Mouse (Mus musculus): ENCODE results near the gene Gm4952. TPM values are rescaled to one million over a fixed set of nuclear protein-coding genes. Genes with fewer than 3 reads are reported as not detected.
A peak's percentile ranks its signal among the peaks of the same experiment; 100 is the strongest.

Gene Gm4952
- 0.12 TPM in 1 of 2 replicates, not detected in the other for polyA plus RNA-seq (2015; fragmentation: Nextera tagmentation; extraction: Ambion mirVana)

DNA sequence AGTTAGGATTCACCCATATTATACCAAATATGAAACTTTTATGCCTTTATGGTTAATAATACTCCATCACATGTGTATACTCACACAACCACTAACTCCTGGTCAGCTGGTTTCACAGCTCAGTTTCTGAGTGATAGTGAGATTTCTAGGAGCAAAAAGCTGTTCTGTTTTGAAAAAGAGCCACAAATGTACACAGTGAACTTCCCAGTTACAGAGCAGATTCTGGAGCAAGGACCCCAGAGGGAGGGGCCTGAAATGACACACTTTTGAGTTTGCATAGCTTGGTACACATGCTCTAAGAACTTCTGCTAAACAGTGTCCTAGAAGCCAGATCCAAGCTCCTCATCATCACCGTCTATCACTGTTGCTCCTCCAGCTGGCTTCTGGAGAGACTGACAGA, at the start of gene Gm4952:
Gm4952 (plus strand) TSS at position 301 of the 400 bp plus-strand sequence.
- DNase-seq (ENCODE audit: low spot score) = no peak

- no peak for DNase-seq (ENCODE audit: low spot score)
Measured at GRCm38 (mm10) chr19:12550005-12550942, 49.5 kb upstream of the Gm4952 start.

- DNase-seq (ENCODE audit: low spot score) = no peak
Measured at GRCm38 (mm10) chr19:12556293-12556692, 43.5 kb upstream of the Gm4952 start.

DNA sequence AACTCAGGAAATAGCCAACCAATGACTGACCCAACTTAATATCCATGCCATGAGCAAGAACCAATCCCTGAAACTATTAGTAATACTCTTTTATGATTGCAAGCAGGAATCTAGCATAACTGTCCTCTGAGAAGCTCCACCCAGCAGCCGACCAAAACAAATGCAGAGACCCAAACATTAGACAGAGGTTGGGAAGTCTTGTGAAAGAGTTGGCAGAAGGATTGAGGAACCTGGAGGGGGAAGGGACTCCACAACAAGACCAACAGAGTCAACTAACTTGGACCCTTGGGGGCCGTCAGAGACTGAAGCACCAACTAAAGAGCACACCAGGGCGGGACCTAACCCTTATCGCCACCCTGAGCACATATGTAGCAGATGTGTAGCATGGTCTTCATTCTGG, 41.6 kb upstream of the Gm4952 start:
- DNase-seq (ENCODE audit: low spot score) = no peak

DNA sequence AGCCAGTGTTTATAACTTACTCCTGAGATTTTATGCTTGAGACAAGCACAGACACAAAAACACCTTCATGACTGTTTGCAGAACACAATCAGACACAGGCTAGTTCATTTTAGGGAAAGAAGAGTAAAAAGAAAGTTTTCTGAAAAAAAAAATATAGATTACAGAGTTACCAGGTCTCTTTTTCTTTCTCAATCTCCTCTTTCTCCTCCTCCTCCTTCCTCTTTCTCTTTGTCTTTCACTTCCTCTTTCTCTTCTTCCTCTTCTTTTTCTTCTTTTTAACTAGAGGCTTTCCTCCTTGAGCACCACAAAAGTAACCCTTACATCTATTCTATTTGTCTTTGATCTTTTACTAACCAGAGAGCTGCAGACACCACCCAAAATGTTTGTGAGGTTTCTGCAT, 35.6 kb upstream of the Gm4952 start:
- no peak for DNase-seq (ENCODE audit: low spot score)

GRCm38 (mm10) chr19:12567011-12567410, 32.8 kb upstream of the Gm4952 start:
- no peak for DNase-seq (ENCODE audit: low spot score)

DNA sequence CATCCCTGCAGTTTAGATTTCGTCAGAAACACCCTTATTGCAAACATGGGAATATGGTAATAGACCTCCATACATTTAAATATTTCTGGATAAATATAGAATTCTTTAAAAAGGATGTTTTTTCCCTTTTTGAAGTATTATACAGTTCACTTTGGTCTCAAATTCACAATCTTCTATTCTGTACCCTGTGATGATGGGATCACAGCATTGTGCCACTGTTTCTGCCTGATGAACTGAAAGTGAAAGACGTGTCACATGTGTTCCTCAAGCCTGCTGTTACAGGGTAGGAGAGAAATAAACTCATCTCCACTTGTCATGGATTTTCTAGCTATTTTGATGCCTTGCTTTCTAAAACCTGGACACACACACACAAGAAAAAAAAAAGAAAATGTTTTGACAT, 28.9 kb upstream of the Gm4952 start:
- peak; percentile 23 for DNase-seq (ENCODE audit: low spot score)

DNA sequence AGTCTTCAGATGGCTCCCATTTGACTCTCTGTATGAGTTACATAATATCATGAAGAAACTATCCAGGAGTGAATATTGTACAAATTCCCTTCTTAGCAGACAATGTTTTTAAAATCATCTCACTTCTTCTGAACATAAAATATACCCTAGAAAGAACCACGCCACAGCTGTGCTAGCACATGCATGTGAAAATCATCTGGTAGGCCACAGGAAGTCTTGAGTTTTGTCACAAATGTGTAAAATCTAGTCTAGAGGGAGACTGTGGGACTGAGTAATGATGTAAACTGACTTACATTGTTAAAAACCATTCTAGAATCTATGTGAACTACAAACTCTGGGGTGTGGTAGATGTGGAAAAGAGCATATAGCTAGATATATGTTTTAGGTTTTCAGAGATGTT, 28.1 kb upstream of the Gm4952 start:
- peak; percentile 49 for DNase-seq (ENCODE audit: low spot score)

GRCm38 (mm10) chr19:12572614-12573265, 27.0 kb upstream of the Gm4952 start:
- DNase-seq (ENCODE audit: low spot score) = no peak

GRCm38 (mm10) chr19:12573266-12574011, 26.3 kb upstream of the Gm4952 start:
- peak; percentile 83 for DNase-seq (ENCODE audit: low spot score)

- peak; percentile 36 for DNase-seq (ENCODE audit: low spot score)
Measured at GRCm38 (mm10) chr19:12574012-12574407, 25.8 kb upstream of the Gm4952 start.

GRCm38 (mm10) chr19:12575107-12575506, 24.7 kb upstream of the Gm4952 start:
- DNase-seq (ENCODE audit: low spot score) = no peak

DNA sequence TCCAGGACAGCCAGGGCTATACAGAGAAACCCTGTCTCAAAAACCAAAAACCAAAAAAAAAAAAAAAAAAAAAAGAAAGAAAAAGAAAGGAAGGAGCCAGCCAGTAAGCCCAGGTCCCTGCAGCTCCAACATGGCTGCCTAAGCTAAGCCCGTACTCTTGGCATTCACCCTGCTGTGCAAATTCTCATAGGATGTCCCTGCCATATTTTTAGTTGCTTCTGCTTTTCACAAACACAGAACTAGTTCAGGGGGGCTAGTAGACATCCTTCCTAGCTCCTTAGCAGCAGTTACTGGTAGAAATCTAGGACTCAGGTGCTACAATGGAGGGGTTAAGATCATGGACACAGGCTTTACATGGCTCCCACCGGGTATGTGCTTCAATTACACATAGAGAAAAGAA, 24.3 kb upstream of the Gm4952 start:
- DNase-seq (ENCODE audit: low spot score) = no peak

DNA sequence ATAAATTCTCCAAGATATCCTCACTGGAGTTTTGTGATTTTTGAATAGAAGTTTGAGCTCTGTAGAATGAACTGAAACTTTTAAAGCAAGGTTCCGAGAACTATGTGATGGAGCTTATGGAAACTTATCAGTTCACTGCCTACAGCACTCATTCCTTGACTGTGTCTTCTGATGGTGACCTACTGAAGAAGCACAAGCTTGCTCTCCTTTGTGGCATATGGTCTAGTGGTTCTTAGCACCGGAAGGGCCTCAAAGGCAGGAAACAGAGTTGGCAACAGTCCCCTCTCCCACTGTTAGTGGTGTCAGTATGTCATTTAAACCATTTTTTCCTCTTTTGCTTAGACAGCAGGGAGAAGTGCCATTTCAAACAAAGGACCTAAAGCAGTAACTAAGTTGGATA, 23.1 kb upstream of the Gm4952 start:
- peak; percentile 9 for DNase-seq (ENCODE audit: low spot score)

DNA sequence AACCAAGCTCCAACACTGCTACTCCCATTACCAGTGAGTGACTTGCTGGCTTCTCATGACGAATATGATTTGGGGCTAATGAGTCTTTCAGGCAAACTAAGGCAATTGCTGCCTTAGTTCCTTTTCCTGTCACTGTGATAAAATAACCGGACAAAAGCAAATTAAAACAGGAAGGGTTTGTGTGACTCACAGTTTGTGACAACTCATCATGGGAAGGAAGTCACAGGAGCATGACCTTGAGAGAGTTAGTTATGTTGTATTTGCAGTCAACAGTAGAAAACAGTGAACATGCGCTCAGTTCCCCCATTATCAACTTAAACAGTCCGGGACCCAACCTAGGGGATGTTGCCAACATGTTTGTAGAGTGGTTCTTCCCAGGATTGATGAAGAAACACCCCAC, 14.5 kb upstream of the Gm4952 start:
- no peak for DNase-seq (ENCODE audit: low spot score)

DNA sequence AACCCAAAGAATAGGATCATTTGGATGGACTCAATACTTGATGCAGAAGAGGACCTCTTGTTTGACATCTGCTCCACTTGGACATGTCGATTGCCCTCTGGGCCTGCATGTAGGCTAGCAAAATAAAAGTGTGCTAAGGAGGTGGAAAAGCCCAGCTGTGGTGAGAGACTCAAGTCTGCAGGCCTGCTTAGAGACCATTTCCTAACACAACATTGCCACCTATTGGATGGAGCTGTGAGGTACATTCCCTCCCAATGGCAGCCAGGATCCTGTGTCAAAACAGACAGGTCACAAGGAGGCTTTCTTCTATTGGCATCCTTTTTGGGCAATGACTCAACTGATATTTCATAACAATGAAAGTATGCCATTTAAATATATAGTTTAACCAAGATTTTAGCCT, 7.9 kb upstream of the Gm4952 start:
- DNase-seq (ENCODE audit: low spot score) = peak; percentile 85

GRCm38 (mm10) chr19:12595135-12595529, 4.6 kb upstream of the Gm4952 start:
- no peak for DNase-seq (ENCODE audit: low spot score)

- DNase-seq (ENCODE audit: low spot score) = peak; percentile 53
Measured at GRCm38 (mm10) chr19:12595530-12596289, 4.1 kb upstream of the Gm4952 start.

GRCm38 (mm10) chr19:12596290-12597072, 3.3 kb upstream of the Gm4952 start:
- DNase-seq (ENCODE audit: low spot score) = no peak

GRCm38 (mm10) chr19:12597073-12597405, 2.7 kb upstream of the Gm4952 start:
- DNase-seq (ENCODE audit: low spot score) = no peak

Data from thymus, postnatal 0 days (tissue).